Mouse (Mus musculus) lung, adult 10 weeks (tissue): ENCODE results near the gene Cdc7. TPM values are rescaled to one million over a fixed set of nuclear protein-coding genes. Genes with fewer than 3 reads are reported as not detected.

Experiments
- polyA plus RNA-seq: library from polyadenylated mRNA; stranded (reverse); fragments of 350-450 nt; fragmentation: Illumina TruSeq; extraction: RNeasy Lipid Tissue Mini Kit (QIAGEN cat#74804); gene quantifications from one replicate; pipeline ENCODE4 v1.2.3, GENCODE M21; 2014; ENCODE audit warnings: low read depth, low replicate concordance; ENCODE audit not compliant: insufficient read depth

Gene Cdc7
- polyA plus RNA-seq = 2.0 TPM

GRCm38 (mm10) chr5:106963584-106964512 lies at the start of gene Cdc7:
Cdc7 (plus strand) TSS chr5:106964322.

GRCm38 (mm10) chr5:106925488-106926368 lies 38.4 kb upstream of the Cdc7 start, which contains the start of gene Hfm1:
Hfm1 (minus strand) TSS chr5:106926321.

Other genes with a start within 250 kb of the Cdc7 start
- gene Hfm1, start 38.0 kb upstream of the Cdc7 start, polyA plus RNA-seq = not detected